Mouse (Mus musculus) layer of hippocampus, postnatal 25 days (tissue): ENCODE results near the gene Cyp4f13. TPM values are rescaled to one million over a fixed set of nuclear protein-coding genes. Genes with fewer than 3 reads are reported as not detected.

Experiments used
- DNase-seq, 2 experiments: peaks; one replicate each; pipeline ENCODE4 v3.0.0; 2022; ENCODE audit warnings: mixed read lengths in 2 of 2, low spot score in 1 of 2; ENCODE audit errors: extremely low spot score in 1 of 2
- total RNA-seq, 2 experiments: library from RNA; stranded (reverse); gene quantifications; 2 replicates each; pipeline ENCODE4 v1.2.3; 2021

Gene Cyp4f13
- 10 to 100 TPM; 16.6 to 28.0 TPM for total RNA-seq

DNA sequence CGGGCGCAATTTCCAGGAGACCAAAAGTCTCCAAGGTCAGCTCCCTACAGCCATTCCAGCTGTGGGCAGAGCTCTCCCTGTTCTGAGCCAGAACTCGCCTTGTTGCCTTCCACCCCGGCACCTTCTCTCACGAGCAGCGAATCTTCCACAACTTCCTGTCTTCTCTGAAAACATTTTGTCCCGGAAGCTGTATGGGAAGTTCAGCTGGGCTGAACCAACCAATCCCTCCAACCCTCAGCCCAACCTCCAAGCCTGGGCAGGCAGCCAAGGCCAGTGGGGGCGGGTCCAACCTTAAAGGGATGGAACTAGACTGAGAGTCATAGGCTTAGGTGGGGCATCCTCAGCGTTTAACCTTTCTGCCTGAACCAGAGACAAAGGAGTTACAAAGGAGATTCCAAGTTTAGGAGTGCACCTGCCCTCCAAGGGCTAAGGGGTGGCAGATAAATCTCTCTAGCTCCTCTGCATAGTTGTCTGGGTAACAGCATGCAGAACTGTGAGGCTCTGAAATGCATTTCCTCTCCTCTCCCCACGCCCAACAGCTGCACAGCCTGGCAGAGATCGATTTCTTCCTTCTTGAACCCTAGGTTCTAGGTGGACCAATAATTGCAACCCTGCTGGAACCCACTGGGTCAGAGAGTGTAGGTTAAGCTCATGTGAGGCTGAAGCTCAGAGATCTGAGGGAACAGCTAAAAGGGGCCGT lies at the start of gene Cyp4f13:
Cyp4f13 (minus strand) TSS at position 188 of the 700 bp plus-strand sequence.
- peak; percentile 89 to 96 for DNase-seq

DNA sequence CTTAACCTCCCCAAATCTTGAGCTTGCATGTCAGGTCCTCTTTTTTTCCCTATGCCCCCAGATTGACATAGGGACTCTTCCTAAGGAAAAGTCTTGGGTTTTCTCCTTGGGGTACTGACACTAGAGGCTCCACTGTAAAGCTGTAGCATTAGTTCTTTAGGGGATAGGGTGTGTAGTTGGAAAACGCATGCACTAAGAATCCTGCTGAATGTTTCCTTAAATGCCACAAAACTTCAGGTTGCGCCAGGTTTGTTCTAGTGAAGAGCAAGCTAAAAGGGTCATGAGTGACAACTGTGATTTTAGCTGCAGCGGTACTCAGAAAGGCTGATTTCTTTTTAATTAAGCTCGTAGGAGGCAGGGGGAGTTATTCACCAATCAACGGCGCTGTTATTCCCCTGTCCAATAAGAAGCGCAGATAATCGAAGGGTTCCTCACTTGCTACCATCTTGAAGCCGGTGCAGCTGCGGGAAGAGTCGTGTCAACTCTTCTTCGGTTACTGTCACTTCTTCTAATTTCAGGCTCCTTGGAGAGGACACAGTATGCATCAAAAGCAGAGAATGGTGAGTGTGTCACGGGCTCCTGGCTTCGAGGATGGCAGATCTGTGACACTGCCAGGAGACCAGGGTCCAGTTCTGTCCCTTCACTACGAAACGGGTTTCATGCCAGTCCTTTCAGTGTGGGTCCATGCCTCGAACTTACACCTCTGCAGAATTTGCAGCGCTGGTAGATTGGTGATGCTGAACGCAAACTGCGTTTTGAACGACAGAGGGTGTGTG lies 45.7 kb upstream of the Cyp4f13 start, which contains the start of gene Zfp952:
Zfp952 (plus strand) TSS at position 431 of the 776 bp plus-strand sequence.
- DNase-seq: peak; percentile 63 to 78

DNA sequence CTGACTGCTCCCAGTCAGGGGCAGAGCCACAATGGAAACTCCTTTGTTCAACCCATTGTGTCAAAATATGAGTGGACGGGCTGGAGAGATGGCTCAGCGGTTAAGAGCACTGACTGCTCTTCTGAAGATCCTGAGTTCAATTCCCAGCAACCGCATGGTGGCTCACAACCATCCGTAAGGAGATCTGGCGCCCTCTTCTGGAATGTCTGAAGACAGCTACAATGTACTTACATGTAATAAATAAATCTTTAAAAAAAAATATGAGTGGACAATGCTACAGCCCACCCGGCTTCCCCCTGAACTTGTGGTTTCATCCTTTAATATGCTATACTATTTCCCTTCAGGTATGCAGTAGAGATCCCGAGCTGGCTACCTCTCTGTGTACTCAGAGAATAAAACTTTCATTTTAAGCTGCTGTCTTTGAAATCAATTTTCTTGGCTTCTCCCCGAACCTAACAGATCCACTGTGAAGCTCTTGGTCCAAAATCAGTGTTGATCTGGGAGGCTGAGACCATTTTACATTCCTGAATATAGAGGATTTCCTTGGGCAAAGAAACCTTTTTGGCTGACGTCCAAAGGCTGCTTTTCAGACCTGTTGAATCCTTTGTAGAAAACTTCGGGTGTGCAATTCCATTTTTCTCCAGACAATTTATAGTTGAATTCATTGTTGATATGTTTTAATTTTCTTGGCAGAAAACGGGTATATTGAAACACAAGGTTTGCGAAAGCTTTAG lies 44.9 kb upstream of the Cyp4f13 start:
- no peak for DNase-seq

GRCm38 (mm10) chr17:32986301-32986700 lies 39.1 kb upstream of the Cyp4f13 start:
- no peak for DNase-seq

DNA sequence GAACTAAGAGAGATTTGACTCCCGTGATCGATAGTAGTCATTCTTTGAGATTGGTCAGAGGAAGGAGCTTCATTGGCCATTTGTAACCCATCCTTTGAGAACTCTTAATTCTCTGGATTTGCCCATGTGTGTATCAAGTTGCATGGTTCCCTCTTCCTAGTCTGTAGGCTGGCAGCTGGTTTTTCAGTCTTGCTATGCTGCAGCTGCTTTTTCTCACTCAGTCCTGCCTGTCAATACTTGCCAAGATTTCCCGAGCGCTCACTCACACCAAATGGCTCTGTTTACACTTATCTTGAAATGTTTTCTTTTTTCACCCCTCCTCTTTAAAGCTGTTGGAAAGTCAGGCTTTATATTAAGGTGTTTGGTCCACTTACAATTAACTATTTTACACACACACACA lies 34.2 kb upstream of the Cyp4f13 start:
- DNase-seq: no peak

- DNase-seq: peak; percentile 70 to 80
These were observed 18.6 kb upstream of the Cyp4f13 start, which contains the start of gene Zfp472 for GRCm38 (mm10) chr17:32965623-32966290. Zfp472 (plus strand) TSS chr17:32965814.

- no peak for DNase-seq
These were observed 18.0 kb upstream of the Cyp4f13 start for GRCm38 (mm10) chr17:32965253-32965622.

DNA sequence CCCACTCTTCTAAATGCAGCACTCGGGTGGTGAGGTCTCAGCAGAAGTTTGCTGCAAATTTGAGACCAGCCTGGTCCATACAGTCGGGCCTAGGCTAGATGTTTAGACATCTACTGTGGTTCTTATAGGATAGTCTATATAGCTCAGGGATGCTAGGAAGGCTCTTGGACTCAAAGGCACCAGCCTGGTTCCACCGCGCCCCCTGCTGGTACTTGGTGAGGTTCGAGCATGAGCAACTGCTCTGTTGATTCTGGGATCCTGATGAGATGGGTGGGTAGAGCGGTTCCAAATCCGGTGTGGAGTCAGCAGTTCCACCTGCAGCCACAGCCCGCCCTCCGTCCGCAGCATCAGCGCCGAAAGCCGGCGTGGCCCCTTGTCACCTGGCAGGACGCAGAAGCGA lies 4.2 kb upstream of the Cyp4f13 start:
- DNase-seq: peak; percentile 76 to 97

DNA sequence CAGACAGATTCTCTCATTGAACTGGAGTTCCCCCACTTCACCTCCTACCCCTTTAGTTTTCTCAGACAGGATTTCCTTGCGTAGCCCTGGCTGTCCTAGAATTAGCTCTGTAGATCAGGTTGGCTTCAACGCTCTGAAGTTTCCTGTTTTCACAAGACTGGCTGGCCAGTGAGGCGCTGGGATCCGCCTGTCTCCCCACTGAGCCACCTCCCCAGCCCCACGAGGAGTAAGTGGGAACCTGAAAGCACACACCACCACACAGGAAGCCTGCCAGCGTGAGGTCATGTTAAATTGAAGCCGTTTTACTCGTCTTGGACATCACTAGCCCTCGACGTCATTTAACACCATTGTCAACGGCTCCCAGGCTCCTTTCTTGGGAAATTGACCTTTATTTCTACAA lies 3.8 kb upstream of the Cyp4f13 start:
- no peak for DNase-seq

DNA sequence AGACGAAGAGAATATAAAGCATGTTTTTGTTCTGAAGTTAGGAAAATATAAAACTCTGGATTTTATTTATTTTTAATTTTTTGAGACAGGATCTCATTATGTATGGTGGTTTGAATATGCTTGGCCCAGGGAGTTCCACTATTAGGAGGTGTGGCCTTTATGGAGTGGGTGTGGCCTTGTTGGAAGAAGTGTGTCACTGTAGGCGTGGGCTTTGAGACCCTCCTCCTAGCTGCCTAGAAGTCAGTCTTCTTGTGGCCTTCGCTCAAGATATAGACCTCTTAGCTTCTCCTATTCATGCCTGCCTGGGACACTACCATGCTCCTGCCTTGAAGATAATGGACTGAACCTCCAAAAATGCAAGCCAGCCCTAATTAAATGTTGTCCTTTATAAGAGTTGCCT lies 2.9 kb upstream of the Cyp4f13 start:
- DNase-seq: no peak

GRCm38 (mm10) chr17:32946716-32947115 lies 486 bp downstream of the Cyp4f13 start:
- DNase-seq: no peak

- no peak for DNase-seq
These were observed 2.7 kb downstream of the Cyp4f13 start for GRCm38 (mm10) chr17:32944402-32945035.

- no peak for DNase-seq
These were observed 3.5 kb downstream of the Cyp4f13 start for GRCm38 (mm10) chr17:32943661-32944060.

GRCm38 (mm10) chr17:32939831-32940230 lies 7.4 kb downstream of the Cyp4f13 start:
- no peak for DNase-seq

DNA sequence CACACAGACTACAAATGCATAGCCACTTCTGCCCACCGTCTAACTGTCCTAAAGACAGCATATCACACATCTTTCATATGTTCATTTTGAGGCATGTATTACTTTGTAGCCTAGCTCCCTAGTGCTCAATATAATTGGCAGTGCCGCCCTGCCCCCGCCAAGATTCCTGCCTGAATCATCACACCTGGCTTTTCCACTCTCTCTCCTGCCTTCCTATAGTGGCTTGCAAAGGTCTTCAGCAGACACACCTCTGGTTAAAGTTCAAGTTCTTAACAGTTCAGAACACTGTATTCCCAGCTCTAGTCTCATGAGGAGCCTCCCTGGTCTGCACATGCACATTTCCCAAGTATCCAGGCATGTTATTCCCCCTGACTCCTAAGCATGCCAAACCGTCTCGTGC lies 19.4 kb downstream of the Cyp4f13 start:
- DNase-seq: no peak

GRCm38 (mm10) chr17:32924658-32925312 lies 22.4 kb downstream of the Cyp4f13 start:
- DNase-seq: peak; percentile 43 to 48

DNA sequence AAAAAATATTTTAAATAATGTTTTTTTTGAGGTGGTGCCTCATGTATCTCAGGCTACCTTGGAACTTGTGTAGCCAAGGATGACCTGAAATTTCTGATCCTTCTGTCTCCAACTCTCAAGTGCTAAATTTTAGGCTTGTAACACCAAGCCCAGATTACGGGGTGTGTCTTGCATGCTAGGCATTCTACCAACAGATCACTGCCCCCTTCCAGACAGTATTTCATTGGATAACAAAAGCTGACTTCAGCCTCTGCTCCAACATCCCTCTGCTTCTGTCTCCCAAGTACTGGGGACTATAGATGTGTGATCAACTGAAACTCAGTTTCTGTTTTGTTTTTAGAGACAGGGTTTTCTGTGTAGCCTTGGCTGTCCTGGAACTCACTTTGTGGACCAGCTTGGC lies 23.5 kb downstream of the Cyp4f13 start:
- DNase-seq: no peak

GRCm38 (mm10) chr17:32919123-32919522 lies 28.1 kb downstream of the Cyp4f13 start:
- DNase-seq: no peak

DNA sequence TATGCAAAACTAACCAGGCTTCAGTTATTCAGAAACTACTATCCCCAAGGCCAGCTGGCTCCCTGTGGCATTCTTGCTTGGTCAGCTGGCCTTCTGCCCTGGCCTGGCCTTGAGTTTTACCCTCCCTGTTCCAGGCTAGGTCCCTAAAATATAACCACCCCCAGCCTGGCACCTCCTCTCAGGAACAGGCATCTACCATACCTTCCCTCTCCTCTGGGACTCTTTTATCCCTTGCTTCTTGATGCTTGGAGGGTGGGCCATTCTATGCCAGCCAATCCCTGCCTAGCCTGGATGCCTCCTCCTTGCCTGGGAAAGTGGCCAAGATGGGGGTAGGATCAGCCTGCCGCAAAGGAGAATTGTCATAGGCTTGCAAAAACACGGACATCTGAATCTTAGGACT lies 30.1 kb downstream of the Cyp4f13 start, which contains the start of gene Cyp4f14:
Cyp4f14 (minus strand) TSS at position 212 of the 400 bp plus-strand sequence.
- DNase-seq: peak; percentile 7 to 8
